Mouse (Mus musculus) cerebellum, postnatal 36 days (tissue): Measurements from ENCODE around the gene Dennd5b.

ENCODE experiments used
- DNase-seq, 2 experiments: peaks; one replicate each; pipeline ENCODE4 v3.0.0; 2021 to 2022; ENCODE audit warnings: mixed read lengths in 2 of 2

The Dennd5b gene

GRCm38 (mm10) chr6:149100174-149101075, 1.1 kb downstream of the Dennd5b start:
- peak; percentile 71 to 73 for DNase-seq

DNA sequence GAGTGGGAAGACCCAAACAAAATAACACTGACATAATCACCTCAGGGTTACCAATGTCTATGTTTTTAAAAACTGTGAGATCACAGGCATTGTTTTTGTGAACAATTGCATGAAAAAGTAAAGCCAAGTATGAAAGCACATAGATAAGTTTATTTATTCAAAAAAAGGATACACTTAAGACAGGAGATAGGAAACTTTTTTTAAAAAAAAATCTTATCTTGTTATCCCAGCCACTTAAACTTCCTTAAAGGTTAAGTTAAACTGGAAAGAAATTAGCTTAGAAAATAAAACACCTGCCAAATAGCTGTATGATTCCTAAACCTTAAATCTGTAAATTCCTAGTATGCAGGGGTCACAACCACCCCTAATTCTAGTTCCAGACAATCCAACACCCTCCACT, 2.5 kb downstream of the Dennd5b start:
- DNase-seq = no peak

GRCm38 (mm10) chr6:149097276-149097675, 4.2 kb downstream of the Dennd5b start:
- no peak for DNase-seq

DNA sequence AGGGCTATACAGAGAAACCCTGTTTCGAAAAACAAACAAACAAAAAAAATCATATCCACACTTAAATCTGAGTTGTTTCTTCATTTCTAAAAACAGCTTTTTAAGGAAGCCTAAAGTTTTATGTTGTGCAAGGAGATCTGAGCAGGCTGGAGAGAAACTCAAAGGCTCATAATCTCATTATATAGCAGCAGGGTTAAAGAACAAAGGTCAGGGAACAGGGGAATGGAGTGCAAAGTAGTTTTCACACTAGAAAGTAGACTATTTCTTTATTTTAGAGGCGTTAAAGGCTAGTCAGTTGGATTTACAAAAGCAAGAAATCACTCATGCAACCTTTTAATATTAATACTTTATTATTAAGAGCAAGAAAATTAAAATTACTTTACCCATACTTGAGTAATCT, 5.2 kb downstream of the Dennd5b start:
- DNase-seq = no peak

DNA sequence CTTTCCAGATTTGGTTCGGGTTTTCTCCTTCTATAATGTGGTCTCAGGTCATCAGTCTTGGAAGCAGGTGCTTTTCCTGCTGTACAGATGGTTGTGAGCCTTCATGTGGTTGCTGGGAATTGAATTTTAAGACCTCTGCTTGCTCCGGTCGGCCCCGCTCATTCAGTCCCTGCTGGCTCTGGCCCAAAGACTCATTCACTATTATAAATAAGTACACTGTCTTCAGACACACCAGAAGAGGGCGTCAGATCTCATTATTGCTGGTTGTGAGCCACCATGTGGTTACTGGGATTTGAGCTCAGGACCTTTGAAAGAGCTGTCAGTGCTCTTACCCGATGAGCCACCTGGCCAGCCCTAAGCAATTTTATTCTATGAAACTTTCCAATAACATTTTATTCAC, 6.1 kb downstream of the Dennd5b start:
- DNase-seq = peak; percentile 33 to 48

DNA sequence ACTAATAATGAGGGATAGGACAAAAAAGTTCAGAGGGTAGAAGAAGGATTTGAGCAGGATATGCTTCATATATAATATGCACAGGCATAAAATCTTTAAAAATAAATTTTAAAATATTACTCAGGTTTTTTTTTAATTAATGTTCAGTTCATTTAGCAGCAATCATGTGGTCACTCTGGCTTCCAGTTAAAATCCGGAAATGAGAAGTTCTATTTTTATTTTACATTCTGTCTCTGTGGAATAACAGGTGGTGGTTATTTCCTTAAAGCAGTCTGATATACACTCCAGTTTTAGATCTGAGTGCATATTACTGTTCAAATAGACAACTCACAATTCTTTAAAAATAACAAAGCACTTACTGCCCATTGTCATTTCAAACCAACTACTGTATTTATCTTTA, 6.9 kb downstream of the Dennd5b start:
- no peak for DNase-seq

- DNase-seq = no peak
These were observed 8.0 kb downstream of the Dennd5b start for GRCm38 (mm10) chr6:149093465-149093864.

DNA sequence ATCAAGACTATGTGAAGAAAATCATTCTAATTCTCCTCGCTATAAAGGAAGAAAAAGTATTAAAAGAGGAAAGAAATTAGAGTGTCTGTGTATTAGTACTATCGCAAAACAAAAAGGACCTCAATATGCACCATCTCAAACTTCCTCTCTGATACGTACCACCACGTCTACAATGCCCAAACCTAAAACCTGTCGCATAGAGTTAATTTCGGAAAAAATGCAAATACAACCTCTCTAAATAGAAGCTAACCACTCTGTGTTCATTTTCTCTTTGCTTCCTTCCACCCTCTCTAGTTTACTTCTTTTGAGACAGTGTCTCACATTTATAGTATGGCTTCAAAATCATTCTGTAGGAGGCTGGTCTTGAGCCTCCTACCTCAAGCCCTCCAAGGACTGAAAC, 9.1 kb downstream of the Dennd5b start:
- DNase-seq = no peak

- no peak for DNase-seq
These were observed 24.2 kb downstream of the Dennd5b start for GRCm38 (mm10) chr6:149077136-149077808.

GRCm38 (mm10) chr6:149073854-149074253, 27.6 kb downstream of the Dennd5b start:
- DNase-seq = no peak

- no peak for DNase-seq
These were observed 28.6 kb downstream of the Dennd5b start for GRCm38 (mm10) chr6:149072873-149073272.

DNA sequence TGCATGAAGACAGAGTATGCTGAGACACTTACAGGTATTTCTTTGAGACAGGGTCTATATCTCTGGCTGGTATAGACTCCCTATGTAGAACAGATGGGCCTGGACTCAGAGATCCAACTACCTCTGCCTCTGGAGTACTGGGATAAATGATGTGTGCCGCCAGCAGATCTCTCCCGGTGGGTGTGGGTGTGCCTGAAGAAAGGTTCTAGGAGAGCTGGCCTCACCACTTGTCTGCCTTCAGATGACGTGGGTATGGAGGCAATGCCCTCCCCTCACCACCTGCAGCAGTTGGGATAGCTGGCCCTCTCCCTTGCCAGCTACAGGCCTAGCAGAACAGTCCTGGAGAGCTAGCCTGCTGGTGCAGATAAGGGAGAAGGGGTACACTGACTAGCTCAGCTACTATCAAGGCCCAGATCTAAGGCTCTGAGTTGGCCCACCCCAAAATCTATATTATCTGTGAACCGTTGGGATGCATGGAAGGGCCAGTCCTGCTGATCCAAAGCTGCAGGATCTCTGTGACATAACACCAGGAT, 30.8 kb downstream of the Dennd5b start:
- no peak for DNase-seq

- no peak for DNase-seq
These were observed 38.1 kb downstream of the Dennd5b start for GRCm38 (mm10) chr6:149063382-149063781.

- DNase-seq = no peak
These were observed 40.7 kb downstream of the Dennd5b start for GRCm38 (mm10) chr6:149060670-149061387.

DNA sequence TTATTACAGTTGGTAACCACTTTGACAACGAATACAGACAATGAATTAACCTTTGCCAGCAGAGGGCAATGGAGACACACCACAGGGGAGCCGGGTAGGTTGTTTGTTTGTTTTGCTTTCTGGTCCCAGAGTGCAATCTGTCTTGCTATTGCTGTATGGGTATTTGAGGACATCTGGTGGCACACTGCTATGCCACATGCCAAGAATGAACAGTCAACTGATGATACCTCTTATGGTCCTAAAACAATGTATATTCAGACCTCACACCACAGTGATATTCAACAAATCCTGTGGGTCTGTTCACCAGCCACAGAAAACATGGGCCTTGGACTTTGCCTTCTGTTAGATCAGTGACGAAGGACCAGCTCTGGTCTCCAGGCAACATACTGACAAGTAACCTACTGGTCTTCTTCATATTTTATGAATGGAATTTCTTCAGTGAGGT, 43.5 kb downstream of the Dennd5b start:
- DNase-seq = peak; percentile 51 to 52

- DNase-seq = no peak
These were observed 46.7 kb downstream of the Dennd5b start for GRCm38 (mm10) chr6:149054780-149055179.

- no peak for DNase-seq
These were observed 50.3 kb downstream of the Dennd5b start for GRCm38 (mm10) chr6:149050978-149051723.

- no peak for DNase-seq
These were observed 61.4 kb downstream of the Dennd5b start for GRCm38 (mm10) chr6:149040099-149040498.

GRCm38 (mm10) chr6:149032198-149032597, 69.3 kb downstream of the Dennd5b start:
- DNase-seq = no peak

DNA sequence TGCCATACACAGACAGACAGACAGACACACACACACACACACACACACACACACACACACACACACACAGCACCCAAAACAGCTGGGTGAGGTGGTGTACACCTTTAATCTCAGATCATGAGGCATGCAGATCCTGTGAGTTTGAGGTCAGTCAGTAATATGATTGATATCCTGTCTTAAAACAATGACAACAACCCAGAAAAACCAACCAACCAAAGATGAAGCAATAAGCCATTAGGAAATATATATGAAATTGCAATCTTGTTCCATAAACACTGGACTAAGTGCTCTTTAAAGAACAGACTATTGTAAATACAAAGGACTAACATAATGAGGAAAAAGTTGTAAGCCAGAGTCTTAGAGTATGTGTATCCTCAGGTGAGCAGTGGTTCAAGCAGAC, 70.1 kb downstream of the Dennd5b start:
- DNase-seq = no peak

GRCm38 (mm10) chr6:149018431-149018830, 83.0 kb downstream of the Dennd5b start:
- DNase-seq = no peak

- DNase-seq = no peak
These were observed 90.6 kb downstream of the Dennd5b start for GRCm38 (mm10) chr6:149010766-149011301.
